Mouse (Mus musculus) cerebellum, postnatal 10 days (tissue): Measurements from ENCODE around the gene Gigyf2.
"Not testable (repeated sequence)": the region's sequence is repeated elsewhere in the genome, so short reads cannot be mapped to it uniquely, and the experiment has no call there.

Experiments
- DNase-seq, 2 experiments: peaks; one replicate each; pipeline ENCODE4 v3.0.0; 2021; ENCODE audit warnings: mixed read lengths in 2 of 2

Gene Gigyf2

DNA sequence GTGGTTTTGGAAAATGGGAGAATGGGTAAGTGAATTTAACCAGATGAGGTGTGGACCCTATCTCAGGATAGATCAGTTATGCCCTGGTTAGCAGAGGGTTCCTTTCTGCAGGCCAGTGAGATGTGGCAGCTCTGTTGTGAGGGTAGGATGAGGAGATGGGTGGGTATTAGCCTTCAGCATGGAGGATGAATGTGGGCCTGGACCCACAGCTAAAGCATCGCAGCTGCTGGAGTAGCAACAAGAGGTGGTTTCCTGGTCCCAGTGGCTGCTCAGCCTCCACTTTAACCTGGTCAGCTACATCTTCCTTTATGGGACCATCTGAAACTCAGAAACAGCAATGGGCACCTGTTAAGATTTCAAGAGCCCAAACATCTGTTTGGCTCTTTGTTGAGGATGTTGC, 129.6 kb downstream of the Gigyf2 start:
- DNase-seq: no peak

DNA sequence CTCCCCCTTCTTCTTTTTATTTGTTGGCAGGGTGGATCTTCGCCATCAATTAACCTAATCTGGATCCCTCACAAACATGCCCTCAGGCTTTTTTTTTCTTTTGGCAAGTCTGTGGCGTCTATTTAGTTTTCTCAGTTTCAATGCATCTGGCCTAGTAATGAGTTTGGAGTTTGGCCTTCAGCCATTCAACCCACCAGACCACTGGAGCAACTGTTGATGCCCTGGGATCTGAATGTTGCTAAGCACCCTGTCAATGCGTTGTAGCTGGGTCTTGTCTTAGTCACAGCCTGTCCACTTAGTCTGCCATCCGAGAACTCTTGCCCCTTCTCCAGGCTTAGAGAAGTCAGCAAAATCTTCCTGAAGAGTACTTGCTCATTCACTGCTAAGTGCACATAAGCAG, 131.2 kb downstream of the Gigyf2 start:
- no peak for DNase-seq

DNA sequence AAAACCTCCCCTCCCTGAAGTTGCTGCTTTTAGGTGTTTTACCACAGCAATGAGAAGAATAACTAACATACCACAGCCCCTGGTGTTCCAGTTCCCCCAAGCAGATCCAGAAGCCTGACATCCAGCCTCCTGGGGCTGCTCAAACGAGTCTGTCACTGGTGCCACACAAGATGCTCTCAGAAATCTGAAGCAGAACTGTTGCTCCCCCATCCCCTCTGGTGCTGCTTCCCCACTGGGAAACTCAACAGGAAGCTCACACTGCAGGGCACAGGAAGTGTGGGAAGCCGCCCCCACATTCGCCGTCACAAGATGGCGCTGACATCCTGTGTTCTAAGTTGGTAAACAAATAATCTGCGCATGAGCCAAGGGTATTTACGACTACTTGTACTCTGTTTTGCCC, 133.1 kb downstream of the Gigyf2 start:
- not testable (repeated sequence) for DNase-seq

DNA sequence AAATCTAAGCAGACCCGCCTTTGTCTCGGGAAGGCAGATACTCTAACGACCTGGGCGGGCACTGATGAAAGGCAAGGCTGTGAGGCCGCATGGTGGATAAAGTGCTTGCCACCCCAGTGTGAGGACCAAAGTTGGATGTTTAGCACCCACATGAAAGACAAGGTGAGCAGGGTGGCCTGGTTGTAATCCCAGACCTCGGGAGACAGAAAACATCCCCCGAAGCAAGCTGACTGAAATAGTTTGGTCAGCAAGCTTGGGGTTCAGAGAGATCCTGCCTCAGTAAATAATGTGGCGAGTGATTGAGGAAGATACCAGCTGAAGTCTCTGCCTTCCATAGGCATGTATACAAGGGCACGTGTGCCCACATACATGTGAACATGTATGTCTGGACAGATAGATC, 140.7 kb downstream of the Gigyf2 start:
- no peak for DNase-seq

DNA sequence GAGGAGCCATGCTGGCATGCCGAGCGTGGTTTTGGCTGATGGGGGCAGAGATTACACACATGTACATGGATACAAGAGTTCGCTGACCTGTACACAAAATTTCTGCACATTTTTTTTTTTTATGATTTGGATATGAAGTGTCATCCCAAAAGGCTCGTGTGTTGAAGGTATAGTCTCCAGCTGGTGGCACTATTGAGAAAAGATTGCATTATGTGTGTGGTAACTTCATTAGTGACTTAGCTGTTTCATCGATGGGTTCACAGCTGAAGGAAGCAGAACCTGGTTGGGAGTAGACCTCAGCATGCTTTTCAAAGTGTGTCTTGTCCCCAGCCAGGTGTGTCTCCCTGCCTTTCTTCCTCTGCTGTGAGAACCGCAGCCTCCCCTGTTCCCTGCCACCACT, 141.5 kb downstream of the Gigyf2 start:
- peak in 1 of 2 experiments; percentile 47 for DNase-seq

DNA sequence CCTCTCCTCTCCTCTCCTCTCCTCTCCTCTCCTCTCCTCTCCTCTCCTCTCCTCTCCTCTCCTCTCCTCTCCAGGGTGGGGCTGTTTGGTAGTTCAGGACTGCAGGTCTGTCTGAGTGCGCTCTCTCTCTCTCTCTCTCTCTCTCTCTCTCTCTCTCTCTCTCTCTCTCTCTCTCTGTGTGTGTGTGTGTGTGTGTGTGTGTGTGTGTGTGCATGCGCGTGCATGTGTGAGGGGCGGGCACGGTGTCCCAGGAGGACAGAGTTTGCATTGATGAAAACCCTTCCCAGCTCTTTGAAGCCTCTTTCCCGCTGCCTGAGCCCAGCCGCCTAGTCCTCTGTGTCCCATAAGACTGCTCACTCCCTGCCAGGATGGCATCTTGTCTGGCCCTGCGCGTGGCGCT, 143.2 kb downstream of the Gigyf2 start, which contains the start of gene Snorc:
Snorc (plus strand) TSS at position 301 of the 400 bp plus-strand sequence.
- not testable (repeated sequence) for DNase-seq

DNA sequence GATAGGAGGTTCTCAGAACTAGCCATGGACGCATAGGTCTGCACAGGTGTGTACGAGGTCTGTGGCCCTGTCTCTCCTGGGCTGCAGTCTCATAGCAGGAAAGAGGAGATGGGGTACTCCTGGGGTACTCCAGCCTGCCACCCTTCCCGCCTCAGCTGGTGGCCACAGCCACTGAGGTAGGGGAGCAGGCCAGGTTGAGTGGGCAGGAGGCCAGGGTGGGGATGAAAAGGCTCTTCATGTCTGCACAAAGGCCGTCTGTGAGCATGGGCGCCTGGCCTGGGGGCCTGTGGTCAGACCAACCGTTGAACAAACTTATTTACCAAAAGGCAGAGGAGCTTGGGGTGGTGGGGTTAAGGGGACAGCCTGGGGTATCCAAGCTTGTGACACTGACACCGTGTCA, 145.1 kb downstream of the Gigyf2 start:
- DNase-seq: peak in 1 of 2 experiments; percentile 32

DNA sequence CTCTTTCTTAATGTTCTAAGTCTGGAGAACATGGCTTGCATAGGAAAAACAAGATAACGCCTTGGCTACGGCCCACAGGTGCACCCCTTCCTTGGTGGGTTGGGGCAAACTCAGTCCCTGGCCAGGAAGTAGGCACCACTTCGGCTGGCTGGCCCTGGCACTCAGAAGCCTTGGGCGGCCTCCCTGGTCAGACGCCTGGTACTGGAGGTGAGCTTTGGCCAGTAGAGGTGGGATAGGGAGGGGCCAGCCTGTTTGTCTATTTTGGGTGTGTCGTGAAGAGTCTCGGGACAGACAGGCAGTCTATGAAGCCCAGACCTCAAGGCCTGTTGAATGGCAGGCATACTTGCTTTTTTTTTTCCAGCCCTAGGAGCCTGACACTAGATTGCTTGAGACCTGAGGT, 145.8 kb downstream of the Gigyf2 start:
- peak in 1 of 2 experiments; percentile 30 for DNase-seq

DNA sequence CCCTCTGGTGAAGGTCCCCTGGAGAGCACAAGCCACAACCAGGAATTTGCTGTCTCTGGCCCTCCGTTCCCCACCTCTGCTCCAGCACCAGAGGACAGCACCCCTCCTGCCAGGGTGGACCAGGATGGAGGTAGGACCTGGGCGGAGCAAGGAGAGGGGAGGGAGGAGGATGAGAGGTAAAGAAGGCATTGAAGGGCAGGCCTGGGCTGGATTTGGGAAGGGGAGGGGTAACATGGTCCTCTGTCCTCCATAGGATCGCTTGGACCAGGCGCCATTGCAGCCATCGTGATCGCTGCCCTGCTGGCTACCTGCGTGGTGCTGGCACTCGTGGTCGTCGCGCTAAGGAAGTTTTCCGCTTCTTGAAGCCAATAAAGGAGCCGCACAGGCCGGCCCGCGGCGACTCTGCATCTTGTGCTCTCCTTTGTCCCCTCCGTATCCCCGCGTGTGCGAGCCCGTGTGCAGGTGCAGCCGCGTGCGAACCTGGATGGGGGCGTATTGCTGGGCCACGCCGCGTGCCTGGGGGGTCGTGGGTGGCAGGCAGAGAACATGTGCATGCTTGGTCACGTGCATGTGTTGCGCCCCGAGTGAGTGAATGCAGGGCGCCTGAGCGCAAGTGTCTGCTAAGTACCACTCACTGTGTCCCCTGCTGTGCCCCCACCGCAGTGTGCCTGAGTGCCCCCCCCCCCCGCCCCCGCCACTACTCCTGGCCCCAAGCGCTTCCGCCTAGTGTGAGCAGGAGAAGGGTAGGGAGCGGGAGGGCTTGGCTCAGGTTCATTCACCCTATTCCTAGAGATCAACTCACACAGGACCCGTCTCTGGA, 148.5 kb downstream of the Gigyf2 start:
- peak; percentile 36 to 40 for DNase-seq

DNA sequence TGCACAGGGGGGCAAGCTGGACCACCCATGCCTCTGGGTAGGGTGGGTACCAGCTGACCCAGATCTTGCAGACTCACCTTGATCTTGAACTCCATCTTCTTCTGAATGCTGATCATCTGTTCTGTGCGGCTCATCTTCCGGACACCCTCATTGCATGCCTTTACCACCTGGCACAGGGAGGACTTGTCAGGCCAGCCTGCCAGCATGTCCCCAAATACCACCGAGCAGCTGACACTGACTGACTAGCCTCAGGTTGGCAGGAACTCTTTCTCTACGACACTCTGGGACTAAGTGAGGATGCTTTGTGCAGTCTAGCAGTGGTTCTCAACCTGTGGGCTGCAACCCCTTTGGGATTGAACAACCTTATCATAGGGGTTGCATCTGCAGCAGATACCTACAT, 155.7 kb downstream of the Gigyf2 start:
- peak; percentile 65 for DNase-seq

DNA sequence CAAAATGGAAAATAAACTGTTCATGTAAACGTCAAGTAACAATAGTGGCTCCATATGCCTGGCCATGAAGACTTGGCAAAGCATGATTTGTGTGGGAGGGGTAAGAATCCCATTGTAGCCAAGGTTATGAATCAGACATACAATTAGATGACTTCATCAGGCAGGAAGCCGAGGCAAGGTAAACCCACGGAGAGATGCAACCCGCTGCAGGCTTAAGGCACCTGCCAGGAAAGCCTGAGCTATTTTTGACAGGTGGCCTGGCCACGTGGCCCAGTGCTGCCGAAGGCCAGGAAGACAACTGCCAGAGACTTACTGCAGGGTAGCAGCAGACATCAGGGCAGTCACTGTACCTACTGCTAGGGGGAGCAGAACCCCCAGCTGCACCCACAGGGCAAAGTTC, 159.6 kb downstream of the Gigyf2 start:
- peak; percentile 84 to 88 for DNase-seq

DNA sequence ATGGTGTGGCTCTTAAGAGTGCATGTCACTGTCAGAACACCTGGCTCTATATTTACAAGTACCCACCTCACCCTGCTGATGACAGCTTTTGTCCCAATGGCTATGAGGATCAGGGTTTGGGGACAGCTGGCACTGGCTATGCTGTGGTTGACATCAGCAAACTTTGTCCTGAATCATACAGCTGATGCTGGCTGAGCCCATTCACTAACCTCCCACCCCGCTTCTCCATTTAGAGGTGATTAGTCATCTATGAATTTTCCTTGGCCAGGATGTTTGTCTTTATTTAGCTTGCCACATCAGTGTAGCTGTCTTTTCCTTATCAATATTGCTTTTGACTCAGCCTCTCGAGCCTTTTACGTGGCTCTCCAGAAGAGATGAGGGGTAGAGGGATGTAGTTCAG, 165.5 kb downstream of the Gigyf2 start:
- DNase-seq: no peak

DNA sequence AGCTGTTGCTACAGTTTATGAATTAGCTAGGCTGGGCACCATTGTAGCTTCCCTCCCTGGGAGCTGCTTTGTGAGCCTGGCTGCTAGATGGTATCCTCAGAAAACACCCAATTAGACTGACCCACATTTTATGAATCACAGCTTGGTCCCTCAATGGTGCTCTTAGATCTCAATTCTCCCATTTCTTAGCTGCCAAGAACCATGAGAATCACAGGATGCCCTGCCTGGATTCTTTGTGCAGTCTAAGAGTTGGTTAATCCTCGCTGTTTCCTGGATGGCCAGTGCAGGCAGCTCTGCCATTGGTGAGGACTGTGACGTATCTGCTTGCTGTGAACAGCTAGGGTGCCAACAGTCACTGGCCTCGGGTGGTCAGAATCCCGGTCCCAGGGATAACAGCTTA, 166.7 kb downstream of the Gigyf2 start:
- DNase-seq: no peak
